ENCODE assay signal across 17 mouse cellular contexts in genomic region chr16:32004731-32005130, GRCm38 (mm10).
"Had no signal": no experiment of that assay in that cellular context is flagged by ENCODE, and none has a peak within 500 bp of the region (broad histone marks: within the 10 kb centered on the region; RNA-seq: fewer than 3 reads in every experiment).

No protein-coding gene starts in this region.

- H3K36me3 ChIP-seq: neural tube, embryonic 15.5 days had no signal

- H3K27me3 ChIP-seq: midbrain, embryonic 12.5 days; neural tube, embryonic 13.5 days; neural tube, embryonic 15.5 days had no signal

- H3K27ac ChIP-seq: midbrain, embryonic 10.5 days; midbrain, embryonic 12.5 days; neural tube, embryonic 13.5 days; neural tube, embryonic 15.5 days had no signal

- DNase-seq: lung, adult 18-20 months; lung, embryonic 14.5 days; lung, postnatal 10 days; lung, postnatal 4 days; midbrain, embryonic 14.5 days; retina, postnatal 1 day; right cerebral cortex, adult 18-20 months; right cerebral cortex, postnatal 25 days; right cerebral cortex, postnatal 4 days; spleen, adult 18-20 months; thymus, adult 2 months; thymus, postnatal 25 days; thymus, postnatal 4 days had no signal

- H3K4me2 ChIP-seq: lung, embryonic 14.5 days; midbrain, embryonic 12.5 days; neural tube, embryonic 13.5 days; neural tube, embryonic 15.5 days had no signal

- H3K9ac ChIP-seq: lung, embryonic 14.5 days; midbrain, embryonic 12.5 days; neural tube, embryonic 13.5 days; neural tube, embryonic 15.5 days had no signal

- H3K9me3 ChIP-seq: midbrain, embryonic 10.5 days; midbrain, embryonic 12.5 days; neural tube, embryonic 13.5 days; neural tube, embryonic 15.5 days had no signal

- H3K4me3 ChIP-seq: midbrain, embryonic 10.5 days; midbrain, embryonic 12.5 days; neural tube, embryonic 13.5 days; neural tube, embryonic 15.5 days had no signal
